Mouse (Mus musculus) MEL (cell line): ENCODE measurements at regions not wholly inside any gene's neighbourhood (a gene's known extent, or its start where the extent isn't known, plus 50 kb on each side); places are given as distances from the start of the nearest gene placed in this dataset.

Experiments
- DNase-seq: peaks from one replicate; pipeline ENCODE4 v3.0.0; 2011; ENCODE audit warnings: low read depth, low spot score
- H3K27ac ChIP-seq: 2 replicates; pipeline ENCODE4 v1.5.1; 2012; ENCODE audit warnings: low read depth, mild to moderate bottlenecking, control low read depth, low read length, moderate library complexity; ENCODE audit not compliant: control insufficient read depth
- H3K27me3 ChIP-seq, 2 experiments: fragments of 150-350 bp in 1 of 2; sonication (generic) in 1 of 2; 2 replicates each; pipeline ENCODE4 v1.6.1; 2012; ENCODE audit warnings: low read length in 2 of 2, mild to moderate bottlenecking in 2 of 2, improper control_type of control experiment in 1 of 2, moderate library complexity in 1 of 2; ENCODE audit not compliant: insufficient read depth in 2 of 2, control insufficient read depth in 1 of 2
- H3K36me3 ChIP-seq, 2 experiments: 2 replicates each; pipeline ENCODE4 v1.6.1; 2012 to 2014; ENCODE audit warnings: low read length in 2 of 2, improper control_type of control experiment in 1 of 2, inconsistent platforms in 1 of 2, mild to moderate bottlenecking in 1 of 2; ENCODE audit not compliant: insufficient read depth in 2 of 2, control insufficient read depth in 1 of 2
- H3K4me1 ChIP-seq, 2 experiments: fragments of 150-350 bp in 1 of 2; sonication (generic) in 1 of 2; 2 replicates each; pipeline ENCODE4 v1.6.1; 2012; ENCODE audit warnings: low read length in 2 of 2, improper control_type of control experiment in 1 of 2, mild to moderate bottlenecking in 1 of 2; ENCODE audit not compliant: insufficient read depth in 2 of 2, control insufficient read depth in 1 of 2
- H3K4me3 ChIP-seq, 2 experiments: fragments of 150-350 bp in 1 of 2; sonication (generic) in 1 of 2; 2 replicates each; pipeline ENCODE4 v1.5.1; 2012; ENCODE audit warnings: low read depth in 2 of 2, low read length in 2 of 2, mild to moderate bottlenecking in 2 of 2, moderate library complexity in 2 of 2, control low read depth in 1 of 2, improper control_type of control experiment in 1 of 2; ENCODE audit not compliant: control insufficient read depth in 1 of 2, insufficient read depth in 1 of 2
- H3K79me2 ChIP-seq: 2 replicates; pipeline ENCODE4 v1.6.1; 2012; ENCODE audit warnings: mild to moderate bottlenecking, low read length, moderate library complexity; ENCODE audit not compliant: control insufficient read depth, poor library complexity, insufficient read depth
- H3K9ac ChIP-seq: 2 replicates; pipeline ENCODE4 v1.6.1; 2012; ENCODE audit warnings: low read depth, mild to moderate bottlenecking, control low read depth, low read length, moderate library complexity; ENCODE audit not compliant: control insufficient read depth, poor library complexity, severe bottlenecking
- H3K9me3 ChIP-seq: fragments of 150-350 bp; sonication (generic); replicated peaks from 2 replicates; pipeline ENCODE4 v1.6.1; 2012; ENCODE audit warnings: mild to moderate bottlenecking, low read length, improper control_type of control experiment, moderate library complexity; ENCODE audit not compliant: insufficient read depth
- BHLHE40 ChIP-seq: IDR thresholded peaks from 2 replicates; pipeline ENCODE4 v1.6.1; 2012; ENCODE audit warnings: low read depth, mild to moderate bottlenecking, inconsistent platforms, low read length, improper control_type of control experiment, borderline replicate concordance
- CTCF ChIP-seq, 3 experiments: IDR thresholded peaks in 2 of 3; conservative IDR thresholded peaks in 1 of 3; 2 replicates each; pipeline ENCODE4 v1.5.1; 2011 to 2012; ENCODE audit warnings: low read length in 3 of 3, low read depth in 2 of 3, mild to moderate bottlenecking in 2 of 3, improper control_type of control experiment in 1 of 3, inconsistent platforms in 1 of 3, mixed read lengths in 1 of 3, moderate library complexity in 1 of 3; ENCODE audit not compliant: control insufficient read depth in 1 of 3, insufficient read depth in 1 of 3, poor library complexity in 1 of 3, severe bottlenecking in 1 of 3
- E2F4 ChIP-seq: IDR thresholded peaks from 2 replicates; pipeline ENCODE4 v1.6.1; 2011; ENCODE audit warnings: low read depth, low read length, improper control_type of control experiment, borderline replicate concordance
- ELF1 ChIP-seq: IDR thresholded peaks from 2 replicates; pipeline ENCODE4 v1.6.1; 2014; ENCODE audit warnings: low read depth, mild to moderate bottlenecking, inconsistent platforms, low read length, improper control_type of control experiment, moderate library complexity
- ETS1 ChIP-seq: IDR thresholded peaks from 2 replicates; pipeline ENCODE4 v1.6.1; 2012; ENCODE audit warnings: low read depth, mild to moderate bottlenecking, inconsistent platforms, low read length, improper control_type of control experiment, moderate library complexity
- GABPA ChIP-seq: IDR thresholded peaks from 2 replicates; pipeline ENCODE4 v1.6.1; 2012; ENCODE audit warnings: low read depth, mild to moderate bottlenecking, inconsistent platforms, low read length, improper control_type of control experiment, moderate library complexity
- GATA1 ChIP-seq: IDR thresholded peaks from 2 replicates; pipeline ENCODE4 v1.6.1; 2011; ENCODE audit warnings: low read depth, low read length, improper control_type of control experiment
- JUND ChIP-seq: IDR thresholded peaks from 2 replicates; pipeline ENCODE4 v1.6.1; 2011; ENCODE audit warnings: low read depth, mild to moderate bottlenecking, improper control_type of control experiment, low read length
- KAT2A ChIP-seq: conservative IDR thresholded peaks from 2 replicates; pipeline ENCODE4 v1.6.1; 2012; ENCODE audit warnings: low read depth, low read length, improper control_type of control experiment, inconsistent platforms
- MAFK ChIP-seq: IDR thresholded peaks from 2 replicates; pipeline ENCODE4 v1.6.1; 2011; ENCODE audit warnings: low read depth, mild to moderate bottlenecking, low read length, improper control_type of control experiment, borderline replicate concordance
- MAX ChIP-seq: IDR thresholded peaks from 2 replicates; pipeline ENCODE4 v1.6.1; 2011; ENCODE audit warnings: low read length, improper control_type of control experiment
- MAZ ChIP-seq: IDR thresholded peaks from 2 replicates; pipeline ENCODE4 v1.6.1; 2012; ENCODE audit warnings: low read depth, mild to moderate bottlenecking, inconsistent platforms, low read length, improper control_type of control experiment
- MYB ChIP-seq: IDR thresholded peaks from 2 replicates; pipeline ENCODE4 v1.6.1; 2011; ENCODE audit warnings: mild to moderate bottlenecking, low read depth, low read length, improper control_type of control experiment
- NELFE ChIP-seq: IDR thresholded peaks from 2 replicates; pipeline ENCODE4 v1.6.1; 2011; ENCODE audit warnings: low read depth, low read length, improper control_type of control experiment
- NRF1 ChIP-seq: IDR thresholded peaks from 2 replicates; pipeline ENCODE4 v1.6.1; 2014; ENCODE audit warnings: low read depth, mild to moderate bottlenecking, inconsistent platforms, low read length, improper control_type of control experiment, moderate library complexity; ENCODE audit not compliant: poor library complexity, insufficient read depth, severe bottlenecking
- POLR2A ChIP-seq, 2 experiments: IDR thresholded peaks; 2 replicates each; pipeline ENCODE4 v1.6.1; 2011 to 2012; ENCODE audit warnings: low read length in 2 of 2, mild to moderate bottlenecking in 2 of 2, control low read depth in 1 of 2, improper control_type of control experiment in 1 of 2, low read depth in 1 of 2, moderate library complexity in 1 of 2; ENCODE audit not compliant: control insufficient read depth in 1 of 2, insufficient read depth in 1 of 2, poor library complexity in 1 of 2
- POLR2AphosphoS5 ChIP-seq: IDR thresholded peaks from 2 replicates; pipeline ENCODE4 v1.6.1; 2012; ENCODE audit warnings: low read depth, borderline replicate concordance, mild to moderate bottlenecking, inconsistent platforms, low read length, moderate library complexity, mixed read lengths
- USF1 ChIP-seq: IDR thresholded peaks from 2 replicates; pipeline ENCODE4 v1.6.1; 2014; ENCODE audit warnings: low read depth, mild to moderate bottlenecking, inconsistent platforms, low read length, improper control_type of control experiment, moderate library complexity
- ZC3H11A ChIP-seq: IDR thresholded peaks from 2 replicates; pipeline ENCODE4 v1.6.1; 2012; ENCODE audit warnings: low read depth, mild to moderate bottlenecking, inconsistent platforms, low read length, improper control_type of control experiment
- ZKSCAN1 ChIP-seq: IDR thresholded peaks from 2 replicates; pipeline ENCODE4 v1.6.1; 2012; ENCODE audit warnings: low read depth, mild to moderate bottlenecking, inconsistent platforms, low read length, improper control_type of control experiment, moderate library complexity

DNA sequence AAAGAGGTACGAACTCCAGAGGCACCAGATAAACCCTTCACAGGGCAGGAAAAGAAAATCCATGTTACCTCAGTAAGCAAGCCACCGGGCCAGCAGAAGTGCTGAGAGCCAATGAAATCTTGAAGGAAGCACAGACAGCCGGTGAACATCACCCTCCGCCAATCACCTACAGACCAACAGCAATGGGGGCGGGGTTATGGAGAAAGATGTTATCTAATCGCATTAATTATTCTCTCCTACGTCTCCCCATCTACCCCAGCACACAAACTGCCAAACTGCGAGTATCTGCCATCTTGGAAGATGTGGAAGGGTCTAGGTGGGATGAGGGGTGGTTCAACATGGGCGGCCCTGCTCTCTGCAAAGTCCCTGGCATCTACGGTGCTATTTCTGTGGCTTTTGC, 68.6 kb upstream of the Slc44a3 start:
- H3K79me2 ChIP-seq: no peaks in the 10 kb centered on the region
- no peaks in the 10 kb centered on the region for H3K36me3 ChIP-seq
- H3K27me3 ChIP-seq: peaks cover 0 to 2% of the 10 kb centered on the region in 2 experiments; a peak in 1 of 4 replicates
- no peaks in the 10 kb centered on the region for H3K4me1 ChIP-seq
- H3K27ac ChIP-seq: no peak overlapping the region
- no peaks in the 10 kb centered on the region for H3K9me3 ChIP-seq
- no peak overlapping the region for H3K9ac ChIP-seq
- TF ChIP-seq KAT2A: no peak
- no peak for TF ChIP-seq ZKSCAN1
- DNase-seq: no peak
- no peak overlapping the region for H3K4me3 ChIP-seq

DNA sequence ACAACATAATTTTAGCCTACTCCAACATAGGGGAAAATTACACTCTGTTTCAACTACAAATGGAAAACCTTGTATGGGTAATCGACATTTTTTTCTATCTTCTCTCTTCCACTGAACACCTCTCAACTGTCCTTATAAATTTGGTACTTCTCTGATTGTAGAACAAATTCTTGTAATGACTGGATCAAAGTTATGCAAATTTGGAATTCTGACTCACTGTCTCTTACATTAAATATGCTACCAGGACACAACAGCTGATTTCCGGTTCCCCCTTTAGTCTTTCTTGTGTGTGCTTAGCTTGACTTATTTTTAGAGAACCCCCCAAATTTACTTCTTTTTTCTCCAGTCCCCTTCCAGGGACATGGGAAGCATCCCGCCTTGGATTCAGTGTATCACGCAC, 68.2 kb upstream of the Slc44a3 start:
- Histone ChIP-seq H3K4me3 (no peak overlapping the region), H3K79me2 (no peaks in the 10 kb centered on the region), H3K9me3 (no peaks in the 10 kb centered on the region), H3K36me3 (no peaks in the 10 kb centered on the region)
- TF ChIP-seq USF1 (no peak), GABPA (no peak), MAZ (no peak)
- TF ChIP-seq, all 39 proteins: peak for 0
- H3K4me1 ChIP-seq: no peaks in the 10 kb centered on the region
- no peak overlapping the region for H3K9ac ChIP-seq
- no peak overlapping the region for H3K27ac ChIP-seq
- no peak for DNase-seq
- peaks cover 0 to 2% of the 10 kb centered on the region in 2 experiments; a peak in 1 of 4 replicates for H3K27me3 ChIP-seq

DNA sequence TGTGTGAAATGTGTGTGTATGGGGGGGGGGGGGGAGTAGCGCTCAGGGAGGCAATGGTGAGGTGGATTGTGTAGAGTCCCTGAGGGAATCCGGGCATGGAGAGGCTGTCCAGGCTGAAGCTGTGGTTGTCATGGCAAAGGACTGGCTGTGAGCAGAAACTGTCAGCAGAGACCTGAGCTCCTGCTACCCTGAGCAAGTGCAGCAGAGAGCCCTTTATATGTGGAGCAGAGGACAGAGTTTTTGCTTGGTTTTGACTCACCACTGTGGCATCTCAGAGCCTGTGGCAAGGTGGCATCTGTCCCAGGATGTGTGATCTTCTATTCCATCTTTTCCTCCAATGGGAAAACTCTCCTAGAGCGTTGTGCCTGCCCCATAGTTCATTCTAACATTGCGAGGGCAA, 65.8 kb upstream of the Slc44a3 start:
- no peaks in the 10 kb centered on the region for H3K4me1 ChIP-seq

DNA sequence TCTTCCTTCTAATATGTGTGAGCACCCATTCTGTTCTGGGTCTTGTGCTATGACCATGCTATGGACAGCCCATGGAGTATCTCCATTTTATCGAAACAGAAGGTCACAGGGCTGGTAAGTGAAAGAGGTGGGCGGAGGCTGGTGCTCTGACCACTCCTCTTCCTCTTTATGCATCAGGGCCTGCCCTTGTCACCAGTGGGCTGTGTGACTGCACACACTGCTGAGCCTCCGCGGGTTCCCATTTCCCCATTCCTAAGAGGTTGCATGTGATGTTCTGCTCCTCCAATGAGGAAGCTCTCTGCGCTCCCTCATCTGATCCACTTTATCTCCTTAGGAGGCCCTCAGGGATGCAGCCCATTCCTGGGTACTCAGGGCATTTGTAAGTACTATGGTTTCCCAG, 65.0 kb upstream of the Slc44a3 start:
- no peak overlapping the region for H3K4me3 ChIP-seq
- DNase-seq: no peak
- no peaks in the 10 kb centered on the region for H3K79me2 ChIP-seq
- TF ChIP-seq CTCF (IDR thresholded peaks at IDR 0.05 in 2 of 3, conservative IDR thresholded peaks at IDR 0.05 in 1 of 3; ENCODE audit: control insufficient read depth in 1 of 3, insufficient read depth in 1 of 3, low read depth in 2 of 3, low read length in 3 of 3, poor library complexity in 1 of 3, severe bottlenecking in 1 of 3) (no peak), E2F4 (no peak), GATA1 (no peak), MAFK (no peak), ZC3H11A (no peak), NRF1 (no peak), NELFE (no peak), BHLHE40 (no peak), MYB (no peak), MAX (no peak), POLR2AphosphoS5 (no peak), ETS1 (no peak)
- no peaks in the 10 kb centered on the region for H3K4me1 ChIP-seq
- peaks cover 0 to 2% of the 10 kb centered on the region in 2 experiments; a peak in 1 of 4 replicates for H3K27me3 ChIP-seq
- no peak overlapping the region for H3K27ac ChIP-seq
- H3K9ac ChIP-seq: no peak overlapping the region
- H3K9me3 ChIP-seq: no peaks in the 10 kb centered on the region
- no peaks in the 10 kb centered on the region for H3K36me3 ChIP-seq

More for the DNA sequence above, 65.8 kb upstream of the Slc44a3 start:
- Histone ChIP-seq H3K9me3 (no peaks in the 10 kb centered on the region), H3K36me3 (no peaks in the 10 kb centered on the region), H3K9ac (no peak overlapping the region)
- TF ChIP-seq POLR2A (IDR thresholded peaks at IDR 0.05; ENCODE audit: control insufficient read depth in 1 of 2, insufficient read depth in 1 of 2, low read depth in 1 of 2, low read length in 2 of 2, poor library complexity in 1 of 2) (no peak), ELF1 (no peak), ETS1 (no peak), JUND (no peak)
- TF ChIP-seq, all 39 proteins: peak for 0
- H3K27ac ChIP-seq: no peak overlapping the region
- H3K27me3 ChIP-seq: peaks cover 0 to 2% of the 10 kb centered on the region in 2 experiments; a peak in 1 of 4 replicates
- no peak overlapping the region for H3K4me3 ChIP-seq
- no peaks in the 10 kb centered on the region for H3K79me2 ChIP-seq
- DNase-seq: no peak
